Mouse (Mus musculus) limb, embryonic 12.5 days (tissue): ENCODE results near the gene Mtmr14. TPM values are rescaled to one million over a fixed set of nuclear protein-coding genes. Genes with fewer than 3 reads are reported as not detected.

Experiments used
- polyA plus RNA-seq: library from polyadenylated mRNA; unstranded; fragments of >200 nt; fragmentation: Nextera tagmentation; extraction: Ambion mirVana; gene quantifications from 2 replicates; pipeline ENCODE4 v1.2.1, GENCODE M21; 2016

The Mtmr14 gene
- polyA plus RNA-seq, 1 experiment from 2014 or later = 42.2 TPM

Other genes starting within 250 kb of the Mtmr14 start
- 44.4 and 49.7 TPM in 2 replicates for gene Thumpd3, start 191.6 kb upstream of the Mtmr14 start, polyA plus RNA-seq
- gene Setd5, start 160.5 kb upstream of the Mtmr14 start, polyA plus RNA-seq = 74.4 and 78.2 TPM in 2 replicates
- 1.0 and 1.3 TPM in 2 replicates for gene Lhfpl4, start 42.5 kb upstream of the Mtmr14 start, polyA plus RNA-seq
- 0.29 and 0.31 TPM in 2 replicates for gene Cpne9, start 44.5 kb downstream of the Mtmr14 start, polyA plus RNA-seq
- gene Brpf1, start 69.3 kb downstream of the Mtmr14 start, polyA plus RNA-seq = 28.3 and 28.7 TPM in 2 replicates
- 16.5 and 17.7 TPM in 2 replicates for gene Ogg1, start 89.1 kb downstream of the Mtmr14 start, polyA plus RNA-seq
- gene Camk1, start 106.1 kb downstream of the Mtmr14 start, polyA plus RNA-seq = 79.2 and 82.3 TPM in 2 replicates
- 45.4 and 48.9 TPM in 2 replicates for gene Tada3, start 140.0 kb downstream of the Mtmr14 start, polyA plus RNA-seq
- 336 and 348 TPM in 2 replicates for gene Arpc4, start 140.3 kb downstream of the Mtmr14 start, polyA plus RNA-seq
- gene Ttll3, start 151.4 kb downstream of the Mtmr14 start, polyA plus RNA-seq = 6.6 and 8.2 TPM in 2 replicates
- 28.0 and 30.9 TPM in 2 replicates for gene Rpusd3, start 181.5 kb downstream of the Mtmr14 start, polyA plus RNA-seq
- not detected in 2 replicates for gene Cidec, start 197.9 kb downstream of the Mtmr14 start, polyA plus RNA-seq
- gene Jagn1, start 204.7 kb downstream of the Mtmr14 start, polyA plus RNA-seq = 75.2 and 77.0 TPM in 2 replicates
- gene Il17re, start 220.6 kb downstream of the Mtmr14 start, polyA plus RNA-seq = 3.4 and 3.7 TPM in 2 replicates
- 4.2 and 5.1 TPM in 2 replicates for gene Il17rc, start 233.6 kb downstream of the Mtmr14 start, polyA plus RNA-seq
- gene Creld1, start 245.5 kb downstream of the Mtmr14 start, polyA plus RNA-seq = 14.1 and 14.9 TPM in 2 replicates